Mouse (Mus musculus) CD8-positive naive resting alpha-beta T cell, adult 2 months (primary cell): Measurements from ENCODE around the gene Trex2.
"Not testable (repeated sequence)": the region's sequence is repeated elsewhere in the genome, so short reads cannot be mapped to it uniquely, and the experiment has no call there.

ENCODE experiments used
- DNase-seq, 2 experiments: peaks; one replicate each; pipeline ENCODE4 v3.0.0; 2022; ENCODE audit warnings: low read depth in 2 of 2, low spot score in 2 of 2

Trex2 gene

DNA sequence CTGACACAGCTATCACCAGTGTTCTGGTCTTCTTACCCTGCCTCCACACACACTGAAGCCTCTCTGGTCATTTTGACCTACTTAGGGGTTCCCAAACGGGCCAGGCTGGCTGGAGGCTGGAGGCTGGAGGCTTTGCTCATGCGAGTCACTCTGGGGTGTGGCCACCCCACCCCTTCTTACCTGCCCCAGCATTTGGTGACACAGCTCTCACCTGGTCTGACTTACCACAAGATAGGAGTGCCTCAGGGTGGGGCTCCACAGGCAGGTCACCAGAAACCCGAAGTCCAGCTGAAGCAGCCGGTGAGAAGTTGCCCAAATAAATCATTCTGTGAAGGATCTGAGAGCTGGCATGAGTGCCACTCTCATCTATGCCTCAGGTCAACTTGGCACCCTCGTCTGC lies 2.3 kb downstream of the Trex2 start:
- DNase-seq = no peak

DNA sequence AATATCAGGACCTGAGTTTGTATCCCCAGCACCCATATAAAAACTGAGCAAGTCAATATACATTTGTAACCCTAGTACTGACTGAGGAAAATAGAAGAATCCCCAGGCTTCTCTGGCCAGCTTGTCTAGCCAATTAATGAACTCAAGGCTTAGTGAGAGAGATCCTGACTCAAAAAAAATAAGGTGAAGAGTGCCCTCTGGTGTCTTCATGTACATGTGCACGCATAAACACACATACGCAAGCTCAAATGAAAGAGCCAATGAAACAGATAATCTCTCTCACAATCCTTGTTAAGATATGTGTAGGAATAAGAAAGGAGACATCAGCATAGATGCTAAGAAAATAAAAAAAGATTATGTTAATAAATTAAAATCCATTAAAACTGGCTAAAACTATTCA lies 5.1 kb downstream of the Trex2 start:
- DNase-seq = no peak

DNA sequence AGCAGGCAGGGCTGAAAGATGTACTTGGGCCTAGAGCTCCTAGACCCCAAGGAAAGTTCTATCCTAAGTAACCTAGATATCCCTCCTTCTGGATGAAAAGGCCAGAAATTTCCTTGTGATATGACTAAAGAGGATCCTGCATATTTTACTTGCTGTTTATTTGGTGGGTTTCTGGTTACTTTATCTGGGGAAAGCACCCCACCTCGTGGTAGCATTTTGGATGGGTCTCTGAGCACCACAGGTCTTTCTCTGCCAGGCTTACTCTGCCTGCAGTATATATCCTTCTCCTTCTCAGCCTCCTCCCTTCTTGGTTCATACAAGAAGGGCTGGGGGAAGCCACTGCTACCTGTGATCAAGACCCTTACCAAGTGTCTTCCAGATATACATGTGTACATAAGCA lies 22.4 kb downstream of the Trex2 start:
- no peak for DNase-seq

DNA sequence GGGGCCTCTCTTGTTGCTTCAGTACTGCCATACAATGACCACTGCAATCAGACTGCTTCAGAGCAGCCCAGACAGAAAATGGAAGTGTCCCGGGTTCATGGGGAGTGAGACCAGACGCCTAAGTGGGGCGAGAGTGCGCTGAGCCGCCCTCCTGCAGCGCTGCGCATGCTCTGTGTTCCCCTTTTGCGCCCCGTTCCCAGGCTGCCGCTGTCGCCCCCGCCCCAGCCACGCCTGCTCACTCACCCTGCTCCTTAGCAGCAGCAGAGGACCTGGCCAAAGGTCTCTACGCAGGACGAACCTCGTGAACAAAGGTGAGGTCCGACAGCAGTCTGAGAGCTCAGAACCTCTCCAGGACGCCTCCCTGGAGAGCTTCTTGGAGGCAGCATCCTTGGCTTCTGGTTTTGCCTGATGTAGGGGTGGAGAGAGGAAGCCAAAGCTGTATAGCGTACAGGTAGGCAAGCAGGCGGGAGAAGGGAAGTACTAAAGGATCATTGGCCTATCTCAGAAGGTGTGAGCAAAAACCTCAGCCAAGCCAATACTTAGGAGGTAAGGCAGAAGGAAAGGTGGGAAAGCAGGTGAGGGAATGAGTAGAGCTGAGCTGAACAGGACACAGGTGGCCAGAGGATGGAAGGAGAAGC lies 24.1 kb downstream of the Trex2 start, which contains the start of gene Zfp92:
TSS of gene Zfp92 (plus strand) at position 217 of the 638 bp plus-strand sequence.
- DNase-seq = no peak

DNA sequence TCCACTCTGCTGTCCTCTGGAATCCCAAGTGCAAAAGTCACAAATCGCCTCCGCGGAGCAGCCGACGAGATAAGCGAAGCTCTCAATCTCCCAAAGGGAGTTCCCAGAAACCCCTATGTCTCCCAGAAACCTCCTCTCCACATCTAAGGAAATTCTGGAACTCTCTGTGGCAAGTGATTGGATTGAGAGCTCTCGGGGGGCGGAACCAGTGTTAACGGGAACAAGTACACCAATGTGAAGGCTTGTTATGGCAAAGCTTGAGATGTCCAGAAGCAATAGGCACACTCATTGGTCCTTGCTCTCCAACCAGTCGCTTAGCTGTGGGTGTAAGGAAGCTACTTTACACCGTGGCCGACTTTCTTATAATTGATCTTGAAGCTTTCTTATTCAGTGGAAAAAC lies 33.5 kb downstream of the Trex2 start:
- no peak for DNase-seq

DNA sequence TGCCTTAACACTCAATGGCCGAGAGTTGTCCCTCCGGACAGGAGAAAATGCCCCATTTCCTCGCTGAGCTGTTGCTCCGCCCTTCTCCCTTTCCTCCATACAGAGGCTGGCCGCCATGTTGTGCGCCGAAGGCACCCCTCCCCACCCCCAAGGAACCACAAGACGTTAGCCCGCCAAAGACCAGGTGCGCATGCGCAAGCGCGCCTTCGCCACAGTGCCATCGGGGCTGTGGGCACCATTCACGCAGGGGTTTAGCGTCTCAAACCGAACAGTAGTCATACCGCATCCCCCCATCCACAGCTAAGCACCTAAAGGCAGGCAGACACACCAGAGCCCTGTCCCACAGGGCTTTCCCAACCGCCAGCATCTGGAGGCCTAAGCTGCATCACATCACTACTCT lies 34.2 kb downstream of the Trex2 start:
- DNase-seq = no peak

DNA sequence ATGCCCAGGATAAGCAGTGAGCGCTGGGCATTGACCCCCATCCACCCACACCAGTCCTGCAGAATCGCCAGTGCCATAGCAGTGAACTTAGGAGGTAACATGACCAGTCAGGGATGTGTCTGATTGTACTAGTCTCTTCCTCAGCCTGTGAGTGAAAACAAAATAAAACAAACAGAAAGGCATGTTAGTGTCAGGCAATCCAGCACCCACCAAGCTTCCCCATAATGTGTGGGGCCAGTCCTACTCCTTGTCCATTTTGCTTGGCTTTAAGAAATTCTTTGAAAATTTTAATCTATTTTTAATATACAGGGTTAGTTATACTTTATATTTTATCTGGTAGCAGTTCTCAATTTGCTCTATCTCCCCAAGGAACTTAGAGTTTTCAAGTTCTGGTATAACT lies 36.5 kb downstream of the Trex2 start, which contains the start of gene Gm18336:
TSS of gene Gm18336 (minus strand) at position 101 of the 400 bp plus-strand sequence.
- DNase-seq = not testable (repeated sequence)

DNA sequence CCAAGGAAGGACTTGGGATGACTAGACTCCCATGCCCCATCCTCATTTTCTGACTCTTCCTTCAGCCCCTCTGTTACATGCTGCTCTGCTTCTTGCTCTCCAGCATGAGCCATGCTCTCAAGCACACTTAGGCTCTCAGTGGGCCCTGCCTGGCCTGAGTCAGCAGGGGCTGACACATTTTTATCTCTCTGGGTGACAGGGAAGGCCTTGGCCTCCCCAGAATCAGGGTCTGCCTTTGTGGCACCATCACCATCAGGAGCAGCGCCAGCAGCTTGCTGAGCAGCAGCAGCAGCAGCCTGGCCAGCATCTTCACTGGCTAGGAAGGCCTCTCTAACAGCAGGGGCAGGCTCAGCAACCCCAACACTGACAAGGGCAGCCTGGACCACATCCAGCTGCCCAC lies 38.7 kb downstream of the Trex2 start:
- no peak for DNase-seq

DNA sequence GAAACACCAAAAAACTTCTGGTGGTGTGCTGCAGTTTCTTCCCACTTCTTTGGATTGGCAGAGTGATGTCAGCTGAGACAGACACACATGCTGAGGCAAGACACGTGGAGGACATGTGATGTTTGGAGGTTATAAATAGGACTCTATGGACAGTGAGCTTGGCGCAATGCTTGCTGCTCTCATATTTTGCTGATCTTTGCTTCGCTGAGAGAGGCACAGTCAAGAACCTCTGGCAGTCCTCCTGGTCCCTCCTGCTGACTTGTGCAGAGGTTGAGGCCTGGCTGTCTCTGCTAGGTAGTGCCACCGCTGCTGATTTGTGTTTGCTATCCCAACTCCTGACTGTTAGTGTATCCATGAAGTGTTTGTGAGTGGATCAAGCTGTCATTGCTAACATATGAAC lies 43.7 kb downstream of the Trex2 start:
- no peak for DNase-seq

DNA sequence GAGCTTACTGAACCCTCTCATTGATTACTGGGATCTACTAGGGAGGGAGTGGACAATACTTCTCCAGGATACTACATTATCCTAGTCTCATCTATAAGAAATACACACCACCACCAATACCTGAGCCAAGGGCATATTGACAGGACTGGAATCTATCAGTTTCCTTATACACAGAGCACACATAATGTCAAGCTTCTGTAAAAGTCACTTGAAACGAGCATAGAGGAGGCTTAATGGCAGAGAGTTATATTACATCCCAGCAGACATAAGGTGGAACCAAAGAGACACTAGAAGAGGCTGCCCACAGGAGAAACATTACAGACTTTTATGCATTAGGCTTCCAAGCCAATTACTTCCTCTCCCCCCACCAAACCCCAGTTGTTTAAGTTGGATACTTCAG lies 50.2 kb downstream of the Trex2 start:
- DNase-seq = no peak

DNA sequence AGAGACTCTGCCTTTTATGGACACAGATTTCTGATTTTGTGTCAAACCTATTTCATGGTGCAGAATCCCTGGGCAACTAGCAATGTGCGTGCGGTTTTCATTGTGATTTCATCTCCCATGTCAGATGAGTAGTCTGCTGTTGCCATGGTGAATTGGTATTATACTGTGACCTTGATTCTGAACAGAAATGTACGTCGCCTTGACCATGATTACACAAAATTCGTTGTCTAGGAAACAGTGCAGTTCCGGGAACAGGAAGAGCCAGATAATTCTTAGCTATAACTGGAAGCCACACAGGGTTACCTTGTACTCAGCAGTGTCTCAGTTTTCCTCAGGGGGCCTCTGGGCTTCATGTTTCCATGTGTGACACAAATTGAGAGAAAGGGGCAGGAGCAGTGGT lies 50.7 kb downstream of the Trex2 start:
- no peak for DNase-seq
